Mouse (Mus musculus) layer of hippocampus, postnatal 25 days (tissue): Measurements from ENCODE around the gene Rbm20. TPM values are rescaled to one million over a fixed set of nuclear protein-coding genes. Genes with fewer than 3 reads are reported as not detected.
"Not testable (repeated sequence)": the region's sequence is repeated elsewhere in the genome, so short reads cannot be mapped to it uniquely, and the experiment has no call there.

ENCODE experiments used
- DNase-seq, 2 experiments: peaks; one replicate each; pipeline ENCODE4 v3.0.0; 2022; ENCODE audit warnings: mixed read lengths in 2 of 2, low spot score in 1 of 2; ENCODE audit errors: extremely low spot score in 1 of 2
- total RNA-seq, 2 experiments: library from RNA; stranded (reverse); gene quantifications; 2 replicates each; pipeline ENCODE4 v1.2.3; 2021

The Rbm20 gene
- total RNA-seq, 2 experiments from 2014 or later = 2.7 to 3.4 TPM

GRCm38 (mm10) chr19:53893711-53894171 is 216.6 kb downstream of the Rbm20 start:
- no peak for DNase-seq

DNA sequence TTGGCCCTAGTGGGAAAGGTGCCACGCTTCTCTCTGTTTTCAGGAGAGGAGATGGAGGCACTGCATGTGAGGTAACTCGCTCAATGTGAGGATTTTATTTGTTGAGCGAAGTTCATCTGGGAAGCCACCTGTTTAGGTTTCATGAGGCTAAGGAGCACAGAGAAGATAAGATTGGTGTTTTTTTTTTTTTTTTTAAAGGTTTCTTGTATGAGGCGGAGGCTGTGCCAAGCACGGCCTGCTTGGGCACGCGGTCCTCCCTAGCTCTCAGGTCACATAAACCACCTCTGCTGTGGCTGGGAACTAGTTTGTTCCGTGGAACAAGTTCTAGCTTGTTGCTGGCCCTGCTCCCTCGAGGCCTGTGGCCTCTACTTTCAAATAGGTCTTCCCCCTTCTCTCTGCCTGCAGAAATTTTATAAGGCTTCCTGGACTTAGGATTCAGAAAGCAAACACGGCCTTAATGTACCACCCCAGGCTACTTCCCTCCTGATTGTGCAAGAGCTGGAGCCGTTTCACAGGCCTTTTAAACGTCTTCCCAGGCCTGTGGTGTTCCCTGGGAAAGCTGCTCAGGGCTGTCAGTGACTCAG is 217.5 kb downstream of the Rbm20 start:
- DNase-seq = no peak

DNA sequence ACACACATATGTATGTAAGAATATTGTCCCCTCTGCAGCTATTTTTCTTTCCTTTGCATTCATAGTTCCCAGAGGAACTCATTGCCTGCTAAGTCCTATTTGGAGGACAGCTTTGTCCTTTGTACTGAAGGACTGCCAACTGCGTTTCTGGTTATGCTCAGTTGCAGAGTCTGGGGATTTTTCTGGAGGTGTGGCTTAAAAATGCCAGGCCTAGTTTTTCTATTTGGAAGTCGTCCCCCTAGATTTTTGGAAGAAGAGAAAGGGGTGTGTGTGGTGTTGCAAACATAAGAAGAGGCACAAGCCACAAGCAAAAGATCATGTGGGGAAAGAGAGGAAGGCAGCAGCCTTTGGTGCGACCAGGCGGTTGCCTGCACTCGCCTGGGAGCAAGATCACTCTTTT is 220.9 kb downstream of the Rbm20 start:
- no peak for DNase-seq

DNA sequence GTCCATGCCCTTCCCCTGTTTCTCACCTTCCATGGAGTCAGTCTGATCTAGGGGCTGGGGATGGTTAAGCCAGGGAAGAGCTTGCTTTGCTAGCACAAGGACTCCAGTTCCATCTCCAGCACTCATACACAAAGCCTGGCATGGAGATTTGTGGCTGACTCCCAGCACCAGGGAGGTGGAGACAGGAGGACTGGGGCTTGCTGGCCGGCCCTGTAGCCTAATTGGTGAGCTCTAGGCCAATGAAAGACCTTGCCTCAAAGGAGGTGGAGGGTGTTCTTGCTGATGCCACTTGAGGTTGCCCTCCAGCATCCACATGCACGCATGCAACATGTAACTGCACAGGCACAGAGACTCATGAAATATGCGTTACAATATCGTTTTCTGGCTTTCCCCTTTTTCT is 221.4 kb downstream of the Rbm20 start:
- DNase-seq = no peak

DNA sequence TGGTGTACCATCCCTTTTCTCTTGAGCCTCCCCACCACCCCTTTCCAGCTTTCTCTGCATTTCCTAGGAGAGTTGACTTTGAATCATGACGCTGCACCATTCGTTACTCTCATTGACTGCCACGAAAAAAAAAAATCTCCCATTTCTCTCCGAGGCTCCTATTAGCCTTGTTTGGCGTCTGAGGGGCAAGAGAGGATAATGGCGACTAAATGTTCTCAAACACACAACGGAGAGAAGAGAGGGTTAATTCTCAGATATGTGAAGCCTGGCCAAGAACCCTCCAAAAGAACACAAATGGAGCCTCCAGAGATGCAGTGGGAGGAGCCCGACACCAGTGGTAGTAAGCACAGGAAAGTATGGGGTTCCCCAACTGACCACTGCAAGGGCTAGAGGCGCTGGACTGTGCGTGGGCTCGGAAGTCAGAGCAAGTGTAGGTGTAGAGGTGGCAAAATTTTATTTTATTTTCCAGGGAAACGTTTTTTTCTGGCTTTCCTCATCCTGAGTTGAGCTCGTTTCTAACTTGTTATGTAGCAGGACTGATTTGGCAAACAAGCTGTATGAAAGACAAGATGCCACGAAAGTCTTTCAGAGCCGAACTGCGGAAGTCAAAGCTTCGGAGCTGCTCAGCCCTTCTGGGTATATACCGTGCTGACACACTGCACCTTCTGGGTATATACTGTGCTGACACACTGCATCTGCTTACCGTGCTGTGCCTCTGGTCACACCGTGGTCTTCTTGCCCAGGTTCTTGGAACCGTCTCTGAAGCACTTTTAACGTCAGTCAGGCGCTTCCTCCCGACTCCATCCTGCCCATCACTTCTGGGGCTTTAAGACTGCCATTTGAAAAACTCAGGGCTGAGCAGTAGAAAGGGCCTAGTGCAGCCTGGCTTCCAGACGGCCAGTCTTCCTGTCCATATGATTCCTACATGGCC is 222.1 kb downstream of the Rbm20 start:
- no peak for DNase-seq

DNA sequence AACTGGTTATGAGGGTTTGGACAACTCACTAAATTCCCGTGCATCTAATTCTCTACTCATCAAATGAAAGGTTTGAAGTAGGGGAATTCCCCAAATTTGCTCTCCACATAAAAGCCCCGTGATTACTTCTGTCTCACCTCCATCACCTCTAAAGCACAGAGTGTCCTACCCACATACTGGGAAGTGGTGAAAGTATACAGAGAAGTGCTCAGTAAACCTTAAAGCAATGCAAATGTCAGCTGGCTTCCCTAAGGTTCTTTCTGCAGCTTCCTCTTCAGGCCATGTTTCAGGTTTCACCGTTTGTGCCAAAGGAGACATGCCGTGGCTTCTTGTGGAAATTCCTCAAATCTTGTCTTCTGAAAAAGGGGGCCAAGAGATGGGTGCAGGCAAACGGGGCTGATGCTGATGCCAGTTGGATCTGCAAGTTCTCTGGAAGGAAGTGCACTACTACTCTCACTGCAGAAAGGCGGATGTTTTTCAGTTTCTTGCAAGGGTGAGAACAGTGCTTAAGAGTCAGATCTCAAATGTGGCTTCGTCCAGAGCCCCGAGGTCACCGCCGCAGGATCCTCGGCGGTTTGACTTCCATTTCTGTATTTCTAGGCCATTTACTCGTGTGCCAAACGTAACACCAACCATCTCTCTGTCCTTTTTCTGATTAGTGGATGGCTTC is 223.0 kb downstream of the Rbm20 start:
- DNase-seq = no peak

DNA sequence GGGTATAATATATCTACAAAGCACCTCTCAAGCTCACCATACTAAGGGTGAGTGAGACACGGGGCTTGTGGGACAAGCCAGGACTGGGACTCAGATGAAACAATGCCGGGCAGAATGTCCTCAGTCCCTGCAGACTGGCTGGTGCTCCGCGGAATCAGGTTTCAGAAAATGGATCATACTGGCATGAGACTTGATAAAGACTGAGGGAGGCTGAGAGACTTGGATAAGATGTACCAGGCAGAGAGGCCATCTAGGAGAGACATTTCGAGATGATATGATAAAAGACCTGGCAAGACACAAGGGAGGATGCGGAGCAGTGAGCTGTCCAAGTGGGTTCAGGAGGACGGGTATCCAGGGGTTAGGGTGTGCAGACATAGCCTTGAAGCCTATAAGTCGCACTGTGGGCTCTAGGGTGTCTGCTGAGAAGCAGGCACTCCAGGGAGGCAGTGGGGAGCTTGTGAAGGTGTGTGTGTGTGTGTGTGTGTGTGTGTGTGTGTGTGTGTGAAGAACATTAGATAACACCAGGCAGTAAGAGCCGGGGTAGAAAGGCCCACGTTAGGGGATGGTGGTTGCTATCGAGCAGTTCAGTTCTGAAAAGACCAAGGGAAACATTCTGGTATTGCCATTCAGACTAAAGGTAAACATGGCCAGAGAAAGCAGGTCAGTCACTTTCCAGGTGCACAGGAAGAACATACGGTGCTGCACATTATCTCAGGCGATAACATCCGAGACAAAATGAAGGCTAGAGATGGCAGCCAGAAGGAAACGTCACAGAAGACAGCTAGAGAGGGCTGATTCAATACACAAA is 225.0 kb downstream of the Rbm20 start:
- DNase-seq = no peak

GRCm38 (mm10) chr19:53902739-53903487 is 225.8 kb downstream of the Rbm20 start:
- DNase-seq = peak; percentile 85 to 86

DNA sequence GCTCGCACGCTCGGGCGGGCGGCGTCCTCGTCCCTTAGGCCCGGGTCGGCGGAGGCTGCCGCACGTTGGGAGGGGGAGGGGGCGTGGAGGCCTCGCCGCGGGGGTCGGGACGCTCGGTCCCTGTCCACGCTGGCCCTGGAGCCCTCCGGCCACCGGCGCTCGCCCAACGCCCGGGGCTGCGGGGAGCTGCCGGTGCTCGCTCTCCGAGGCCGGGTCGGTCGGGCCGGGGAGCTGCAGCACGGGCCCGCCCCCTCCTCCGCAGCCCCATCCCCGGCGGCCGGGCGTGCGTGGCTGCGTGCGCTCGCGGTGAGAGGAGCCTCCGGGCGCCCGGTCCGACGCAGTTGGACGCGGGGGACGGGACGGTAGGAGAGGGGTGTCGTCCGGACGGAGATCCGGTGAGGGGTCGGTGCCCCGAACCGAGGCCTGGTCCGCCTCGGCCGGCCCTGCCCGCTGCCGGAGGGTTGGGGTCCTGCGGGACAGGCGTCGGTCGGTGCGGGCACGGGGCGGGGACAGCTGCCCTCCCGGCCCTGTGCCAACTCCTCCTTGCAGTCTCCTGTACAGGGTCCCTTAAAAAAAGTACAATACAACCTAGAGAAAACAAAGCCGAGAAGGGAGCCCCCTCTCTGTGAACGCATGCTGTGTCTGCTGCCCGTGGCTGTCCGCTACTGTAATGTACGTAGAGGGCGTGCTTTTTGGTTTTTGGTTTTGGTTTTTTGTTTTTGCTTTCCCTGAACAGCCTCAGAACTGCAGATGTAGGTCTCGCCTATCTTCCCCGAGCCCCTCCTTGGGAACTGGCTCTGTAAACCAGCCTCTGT is 226.6 kb downstream of the Rbm20 start:
- peak; percentile 49 to 53 for DNase-seq

- DNase-seq = no peak
These were observed 227.9 kb downstream of the Rbm20 start for GRCm38 (mm10) chr19:53904833-53905480.

DNA sequence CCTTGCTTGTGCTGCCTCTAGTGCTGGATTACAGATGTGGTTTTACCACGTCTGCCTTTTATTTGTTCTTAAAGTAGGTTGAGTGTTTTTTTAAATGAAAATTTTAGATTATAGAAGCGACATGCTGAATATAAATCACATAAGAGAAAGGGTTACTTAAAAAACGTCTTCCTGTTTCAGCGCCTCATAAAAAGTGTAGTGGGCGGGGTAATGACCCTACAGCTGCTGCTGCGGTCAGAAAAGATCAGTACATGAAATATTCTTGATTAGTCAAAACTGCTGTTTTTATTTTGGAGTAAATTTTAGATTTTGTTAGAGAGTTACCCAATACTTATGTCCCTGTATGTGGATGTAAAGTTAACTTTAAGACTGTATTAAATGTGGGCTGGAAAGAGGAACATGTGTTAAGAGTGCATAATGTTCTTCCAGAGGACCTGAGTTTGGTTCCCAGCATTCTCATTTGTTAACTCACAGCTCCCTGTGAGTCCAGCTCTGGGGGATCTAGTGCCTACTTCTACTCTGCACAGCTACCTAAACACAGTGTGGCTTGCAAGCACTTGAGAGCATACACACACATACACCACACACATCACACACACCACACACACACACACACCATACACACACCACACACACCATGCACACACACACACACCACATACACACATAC is 229.1 kb downstream of the Rbm20 start:
- DNase-seq = no peak

- DNase-seq = not testable (repeated sequence)
These were observed 229.6 kb downstream of the Rbm20 start for GRCm38 (mm10) chr19:53906703-53907070.

GRCm38 (mm10) chr19:53914950-53915349 is 237.8 kb downstream of the Rbm20 start:
- DNase-seq = no peak

Other genes starting within 250 kb of the Rbm20 start
- gene Dusp5, start 148.2 kb upstream of the Rbm20 start, total RNA-seq = 10 to 100 TPM; 19.6 to 23.9 TPM
- gene Nutf2-ps1, start 88.2 kb upstream of the Rbm20 start, total RNA-seq = 10 to 100 TPM; 34.1 to 44.2 TPM
- gene Smc3, start 76.9 kb upstream of the Rbm20 start, total RNA-seq = 10 to 100 TPM; 37.7 to 42.4 TPM
- 100 to 1,000 TPM; 118 to 120 TPM for gene Pdcd4, start 214.9 kb downstream of the Rbm20 start, total RNA-seq